Mouse (Mus musculus): ENCODE data around the gene Bbs10.

Gene Bbs10

GRCm38 (mm10) chr10:111298140-111299098, at the start of gene Bbs10:
TSS of gene Bbs10 (plus strand) at chr10:111298679.
- DNase-seq (ENCODE audit: extremely low read depth, low read depth, low spot score), result peak; percentile 37

- no peak for DNase-seq (ENCODE audit: extremely low read depth, low read depth, low spot score)
Observed at GRCm38 (mm10) chr10:111250192-111250591, 48.3 kb upstream of the Bbs10 start.

- no peak for DNase-seq (ENCODE audit: extremely low read depth, low read depth, low spot score)
Observed at GRCm38 (mm10) chr10:111251666-111252065, 46.8 kb upstream of the Bbs10 start.

- DNase-seq (ENCODE audit: extremely low read depth, low read depth, low spot score), result no peak
Observed at GRCm38 (mm10) chr10:111255228-111255627, 43.3 kb upstream of the Bbs10 start.

- no peak for DNase-seq (ENCODE audit: extremely low read depth, low read depth, low spot score)
Observed at GRCm38 (mm10) chr10:111256156-111256555, 42.3 kb upstream of the Bbs10 start.

GRCm38 (mm10) chr10:111257358-111257757, 41.1 kb upstream of the Bbs10 start:
- no peak for DNase-seq (ENCODE audit: extremely low read depth, low read depth, low spot score)

GRCm38 (mm10) chr10:111258256-111258655, 40.2 kb upstream of the Bbs10 start:
- no peak for DNase-seq (ENCODE audit: extremely low read depth, low read depth, low spot score)

GRCm38 (mm10) chr10:111271687-111272086, 26.8 kb upstream of the Bbs10 start:
- DNase-seq (ENCODE audit: extremely low read depth, low read depth, low spot score), result no peak

- no peak for DNase-seq (ENCODE audit: extremely low read depth, low read depth, low spot score)
Observed at GRCm38 (mm10) chr10:111272905-111273304, 25.6 kb upstream of the Bbs10 start.

GRCm38 (mm10) chr10:111273463-111274088, 24.9 kb upstream of the Bbs10 start:
- DNase-seq (ENCODE audit: extremely low read depth, low read depth, low spot score), result no peak

GRCm38 (mm10) chr10:111275822-111276221, 22.7 kb upstream of the Bbs10 start:
- no peak for DNase-seq (ENCODE audit: extremely low read depth, low read depth, low spot score)

GRCm38 (mm10) chr10:111297631-111298030, 848 bp upstream of the Bbs10 start:
- no peak for DNase-seq (ENCODE audit: extremely low read depth, low read depth, low spot score)

GRCm38 (mm10) chr10:111299591-111299990, 1.1 kb downstream of the Bbs10 start:
- DNase-seq (ENCODE audit: extremely low read depth, low read depth, low spot score), result no peak

- no peak for DNase-seq (ENCODE audit: extremely low read depth, low read depth, low spot score)
Observed at GRCm38 (mm10) chr10:111301041-111301440, 2.6 kb downstream of the Bbs10 start.

- no peak for DNase-seq (ENCODE audit: extremely low read depth, low read depth, low spot score)
Observed at GRCm38 (mm10) chr10:111302486-111302885, 4.0 kb downstream of the Bbs10 start.

GRCm38 (mm10) chr10:111308850-111309501, 10.5 kb downstream of the Bbs10 start:
- DNase-seq (ENCODE audit: extremely low read depth, low read depth, low spot score), result no peak

GRCm38 (mm10) chr10:111313282-111313681, 14.8 kb downstream of the Bbs10 start:
- no peak for DNase-seq (ENCODE audit: extremely low read depth, low read depth, low spot score)

- no peak for DNase-seq (ENCODE audit: extremely low read depth, low read depth, low spot score)
Observed at GRCm38 (mm10) chr10:111314636-111315395, 16.3 kb downstream of the Bbs10 start.

GRCm38 (mm10) chr10:111315940-111316339, 17.5 kb downstream of the Bbs10 start:
- DNase-seq (ENCODE audit: extremely low read depth, low read depth, low spot score), result no peak

GRCm38 (mm10) chr10:111318021-111318420, 19.5 kb downstream of the Bbs10 start:
- DNase-seq (ENCODE audit: extremely low read depth, low read depth, low spot score), result no peak
